Mouse (Mus musculus): ENCODE results near the gene Cd163. TPM values are rescaled to one million over a fixed set of nuclear protein-coding genes. Genes with fewer than 3 reads are reported as not detected.

The Cd163 gene
- polyA plus RNA-seq, 1 experiment from 2014 or later, result 0.05 TPM

DNA sequence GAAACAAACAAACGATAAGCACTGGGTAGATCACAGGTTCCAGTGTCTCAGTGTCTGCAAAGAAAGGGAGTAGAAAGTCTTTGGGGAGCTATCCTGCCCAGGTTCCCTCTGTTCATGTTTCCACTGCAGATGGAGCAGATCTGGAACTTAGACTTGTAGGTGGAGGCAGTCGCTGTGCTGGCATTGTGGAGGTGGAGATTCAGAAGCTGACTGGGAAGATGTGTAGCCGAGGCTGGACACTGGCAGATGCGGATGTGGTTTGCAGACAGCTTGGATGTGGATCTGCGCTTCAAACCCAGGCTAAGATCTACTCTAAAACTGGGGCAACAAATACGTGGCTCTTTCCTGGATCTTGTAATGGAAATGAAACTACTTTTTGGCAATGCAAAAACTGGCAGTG lies 7.8 kb downstream of the Cd163 start:
- Histone ChIP-seq H3K9ac (no peak overlapping the region), H3K27ac (no peak overlapping the region), H3K9me3 (replicated peaks) (no peaks in the 10 kb centered on the region), H3K4me3 (replicated peaks) (no peak overlapping the region), H3K4me1 (replicated peaks) (no peaks in the 10 kb centered on the region), H3K4me2 (no peak overlapping the region), H3K27me3 (no peaks in the 10 kb centered on the region), H3K36me3 (no peaks in the 10 kb centered on the region)
- no peak for DNase-seq
- ATAC-seq (ENCODE audit: low read depth), result no peak
- WGBS (ENCODE audit: insufficient replicate concordance), result 65% methylated on average over 6 of the region's 6 CpGs

DNA sequence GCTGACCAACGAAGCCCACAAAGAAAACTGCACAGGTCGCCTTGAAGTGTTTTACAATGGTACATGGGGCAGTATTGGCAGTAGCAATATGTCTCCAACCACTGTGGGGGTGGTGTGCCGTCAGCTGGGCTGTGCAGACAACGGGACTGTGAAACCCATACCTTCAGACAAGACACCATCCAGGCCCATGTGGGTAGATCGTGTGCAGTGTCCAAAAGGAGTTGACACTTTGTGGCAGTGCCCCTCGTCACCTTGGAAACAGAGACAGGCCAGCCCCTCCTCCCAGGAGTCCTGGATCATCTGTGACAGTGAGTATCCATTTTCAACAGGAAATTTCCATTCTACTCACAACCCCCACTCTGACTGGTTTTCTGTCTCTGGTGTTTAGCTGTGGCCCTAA lies 15.9 kb downstream of the Cd163 start:
- H3K9me3 ChIP-seq (replicated peaks), result no peaks in the 10 kb centered on the region
- H3K27me3 ChIP-seq, result no peaks in the 10 kb centered on the region
- no peak overlapping the region for H3K9ac ChIP-seq
- no peaks in the 10 kb centered on the region for H3K36me3 ChIP-seq
- H3K4me1 ChIP-seq (replicated peaks), result no peaks in the 10 kb centered on the region
- H3K4me2 ChIP-seq, result no peak overlapping the region
- no peak overlapping the region for H3K27ac ChIP-seq
- DNase-seq, result no peak
- no peak overlapping the region for H3K4me3 ChIP-seq (replicated peaks)
- WGBS (ENCODE audit: insufficient replicate concordance), result 50% methylated on average over 6 of the region's 6 CpGs
- ATAC-seq (ENCODE audit: low read depth), result no peak

DNA sequence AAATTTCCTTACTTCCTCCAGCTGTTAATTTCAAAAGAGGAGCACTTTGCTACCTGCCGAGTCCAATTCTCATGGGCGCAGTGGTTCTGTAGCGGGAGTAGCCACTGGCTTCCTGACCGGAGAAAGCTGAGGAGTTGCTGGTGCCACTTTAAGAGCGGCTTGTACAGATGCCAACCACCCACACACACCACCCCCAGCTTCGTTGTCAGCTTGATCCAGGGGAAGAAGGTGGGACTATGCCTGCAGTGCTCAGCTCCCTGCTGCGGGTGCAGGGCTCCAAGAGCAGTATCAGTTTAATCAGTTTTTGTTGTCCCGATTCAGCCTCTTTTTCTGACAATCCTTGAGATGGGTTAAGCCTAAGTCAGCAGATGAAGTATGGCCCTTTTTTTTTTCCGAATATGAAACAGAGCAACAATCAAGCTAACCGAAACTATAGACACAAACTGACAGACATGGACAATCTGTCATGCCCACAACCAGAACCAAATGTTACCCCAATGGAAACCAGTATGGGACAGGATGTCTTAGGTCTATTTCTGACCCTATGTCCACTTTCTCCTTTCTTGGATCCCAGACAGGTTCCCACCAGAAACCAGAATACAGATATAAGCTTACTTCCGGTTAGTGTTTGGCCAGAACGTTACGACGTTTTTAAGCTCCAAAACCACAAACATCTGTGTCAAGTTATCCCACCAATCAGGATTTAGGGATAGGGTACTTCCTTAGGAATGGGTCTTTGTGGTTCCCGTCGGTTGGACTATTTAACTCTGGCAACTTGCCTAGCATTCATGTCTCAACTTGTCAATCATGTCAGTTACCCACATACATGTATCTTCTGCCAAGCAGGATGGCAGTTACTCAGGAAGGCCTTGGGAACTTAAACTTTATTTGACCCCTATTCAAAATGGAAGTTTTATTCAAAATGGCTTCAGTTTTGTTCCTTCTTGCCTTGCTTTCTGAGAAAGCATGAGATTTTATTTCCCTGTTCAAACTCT lies 17.3 kb downstream of the Cd163 start:
- Histone ChIP-seq H3K4me3 (replicated peaks) (no peak overlapping the region), H3K27ac (no peak overlapping the region), H3K9ac (no peak overlapping the region), H3K27me3 (no peaks in the 10 kb centered on the region), H3K4me2 (no peak overlapping the region), H3K9me3 (replicated peaks) (no peaks in the 10 kb centered on the region), H3K4me1 (replicated peaks) (no peaks in the 10 kb centered on the region), H3K36me3 (no peaks in the 10 kb centered on the region)
- no peak for ATAC-seq (ENCODE audit: low read depth)
- WGBS (ENCODE audit: insufficient replicate concordance), result 59% methylated on average over 16 of the region's 16 CpGs
- no peak for DNase-seq

DNA sequence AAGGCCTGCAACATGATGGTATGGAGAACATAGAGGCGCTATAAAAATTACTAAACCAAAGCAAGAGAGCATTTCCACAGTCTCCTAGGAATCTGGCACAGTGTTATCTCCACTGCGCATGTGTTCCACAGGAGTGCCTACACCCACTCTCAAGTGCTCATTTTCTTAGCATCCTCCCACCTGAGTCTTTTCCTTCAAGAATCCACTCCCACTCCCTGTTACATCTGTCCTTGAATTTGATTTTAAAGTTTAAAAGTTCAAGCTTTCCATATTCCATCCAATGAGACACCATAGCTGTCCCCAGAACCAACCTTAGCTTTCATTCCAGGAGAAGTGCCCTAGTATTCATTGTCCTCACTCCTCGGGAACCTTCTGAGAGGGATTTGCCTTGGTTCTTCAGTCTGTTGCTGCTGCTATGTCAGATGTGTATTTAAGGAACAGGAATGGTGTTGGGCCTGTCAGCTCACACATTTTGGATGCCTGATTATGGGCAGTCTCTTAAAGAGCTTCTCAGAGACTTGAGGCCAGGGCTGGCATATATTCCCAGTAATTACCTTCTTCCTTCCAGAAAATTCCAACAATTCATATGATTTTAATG lies 24.0 kb downstream of the Cd163 start:
- ATAC-seq (ENCODE audit: low read depth) (no peak), DNase-seq (no peak)
- Histone ChIP-seq H3K4me2 (no peak overlapping the region), H3K9ac (no peak overlapping the region), H3K27me3 (no peaks in the 10 kb centered on the region), H3K4me1 (replicated peaks) (no peaks in the 10 kb centered on the region), H3K27ac (no peak overlapping the region), H3K9me3 (replicated peaks) (no peaks in the 10 kb centered on the region), H3K36me3 (no peaks in the 10 kb centered on the region), H3K4me3 (replicated peaks) (no peak overlapping the region)
- WGBS (ENCODE audit: insufficient replicate concordance), result 67% methylated on average over 3 of the region's 3 CpGs

DNA sequence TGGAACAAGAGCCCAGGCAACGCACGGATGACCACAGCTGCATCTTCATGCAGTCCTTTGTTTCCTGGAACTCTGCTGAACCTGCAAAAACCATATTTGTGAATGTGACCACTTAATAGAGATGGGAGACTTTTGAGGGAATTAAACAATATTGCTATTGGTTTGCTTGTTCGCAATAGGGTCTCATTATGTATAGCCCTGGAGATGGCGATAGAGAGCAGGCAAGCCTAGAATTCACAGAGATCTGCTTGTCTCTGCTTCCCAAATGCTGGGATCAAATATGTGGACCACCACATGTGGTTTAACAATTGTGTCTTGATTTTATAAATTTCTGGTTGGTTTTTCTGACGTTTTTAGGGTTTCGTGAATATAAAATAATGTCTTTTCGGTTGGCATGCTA lies 25.2 kb downstream of the Cd163 start:
- Histone ChIP-seq H3K9me3 (replicated peaks) (no peaks in the 10 kb centered on the region), H3K4me2 (no peak overlapping the region), H3K4me3 (replicated peaks) (no peak overlapping the region), H3K9ac (no peak overlapping the region), H3K36me3 (no peaks in the 10 kb centered on the region), H3K4me1 (replicated peaks) (no peaks in the 10 kb centered on the region), H3K27me3 (no peaks in the 10 kb centered on the region), H3K27ac (no peak overlapping the region)
- DNase-seq (no peak), ATAC-seq (ENCODE audit: low read depth) (no peak)
- WGBS (ENCODE audit: insufficient replicate concordance), result 79% methylated on average over 7 of the region's 7 CpGs

DNA sequence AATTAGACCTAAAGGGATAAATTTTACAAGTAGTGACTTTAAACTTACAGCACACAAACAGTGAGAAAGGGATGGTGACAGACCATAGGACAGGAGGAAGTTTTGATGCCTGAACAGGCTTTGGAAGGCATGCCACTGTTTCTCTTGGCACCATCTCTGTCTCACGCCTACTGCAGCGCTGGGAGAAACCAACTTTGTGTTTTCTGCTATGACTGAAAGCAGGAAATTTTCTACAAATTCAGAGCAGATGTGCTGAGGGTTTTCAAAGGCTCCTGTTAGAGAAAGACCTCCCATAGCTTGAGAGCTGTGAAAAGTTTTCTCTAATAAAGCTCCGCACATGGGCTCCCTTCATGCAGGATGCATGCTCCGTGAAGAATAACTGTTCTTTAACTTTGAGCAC lies 40.6 kb downstream of the Cd163 start:
- H3K9me3 ChIP-seq (replicated peaks), result no peaks in the 10 kb centered on the region
- no peak overlapping the region for H3K27ac ChIP-seq
- H3K27me3 ChIP-seq, result no peaks in the 10 kb centered on the region
- H3K4me2 ChIP-seq, result no peak overlapping the region
- 58% methylated on average over 4 of the region's 4 CpGs for WGBS (ENCODE audit: insufficient replicate concordance)
- ATAC-seq (ENCODE audit: low read depth) (no peak), DNase-seq (no peak)
- H3K4me3 ChIP-seq (replicated peaks), result no peak overlapping the region
- no peaks in the 10 kb centered on the region for H3K4me1 ChIP-seq (replicated peaks)
- no peaks in the 10 kb centered on the region for H3K36me3 ChIP-seq
- no peak overlapping the region for H3K9ac ChIP-seq

DNA sequence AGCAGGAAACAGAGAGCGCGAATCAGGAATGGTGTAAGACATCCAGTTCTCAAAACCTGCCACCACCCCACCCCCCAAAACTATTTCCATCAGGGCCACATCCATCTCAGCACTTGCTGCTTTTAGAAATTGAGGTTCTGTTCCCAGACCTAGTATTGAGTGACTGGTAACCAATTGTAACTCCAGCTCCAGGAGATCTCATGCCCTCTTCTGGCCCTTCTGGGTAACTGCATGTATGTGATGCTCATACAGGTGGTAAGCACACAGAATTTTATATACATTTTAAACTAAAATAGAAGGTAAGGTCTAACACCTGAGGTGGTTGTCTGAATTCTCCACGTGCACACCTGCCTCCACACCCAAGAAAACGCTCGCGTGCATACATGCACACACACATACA lies 42.2 kb downstream of the Cd163 start:
- Histone ChIP-seq H3K4me1 (replicated peaks) (no peaks in the 10 kb centered on the region), H3K4me3 (replicated peaks) (no peak overlapping the region), H3K27ac (no peak overlapping the region), H3K9me3 (replicated peaks) (no peaks in the 10 kb centered on the region), H3K9ac (no peak overlapping the region), H3K36me3 (no peaks in the 10 kb centered on the region), H3K4me2 (no peak overlapping the region), H3K27me3 (no peaks in the 10 kb centered on the region)
- DNase-seq, result no peak
- ATAC-seq (ENCODE audit: low read depth), result no peak
- WGBS (ENCODE audit: insufficient replicate concordance), result 66% methylated on average over 6 of the region's 6 CpGs

DNA sequence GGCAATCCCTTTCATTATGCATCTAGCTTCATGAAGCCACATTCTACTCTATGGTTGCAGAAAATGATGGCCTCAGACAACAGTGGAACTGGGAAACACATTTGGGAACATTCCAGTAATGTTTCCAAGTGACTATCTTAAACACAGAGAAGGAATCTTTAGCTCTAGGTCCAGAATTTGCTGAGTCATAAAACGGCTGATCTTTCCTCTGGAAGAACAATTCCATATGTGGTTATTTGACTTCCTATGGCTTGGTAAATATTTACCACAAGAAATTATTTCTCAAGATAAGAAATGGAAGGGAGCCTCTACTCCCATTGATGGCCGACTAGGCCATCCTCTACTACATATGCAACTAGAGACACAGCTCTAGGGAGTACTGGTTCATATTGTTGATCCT lies 48.8 kb downstream of the Cd163 start:
- DNase-seq (no peak), ATAC-seq (ENCODE audit: low read depth) (no peak)
- Histone ChIP-seq H3K27me3 (no peaks in the 10 kb centered on the region), H3K4me3 (replicated peaks) (no peak overlapping the region), H3K4me1 (replicated peaks) (no peaks in the 10 kb centered on the region), H3K36me3 (no peaks in the 10 kb centered on the region), H3K4me2 (no peak overlapping the region), H3K9me3 (replicated peaks) (no peaks in the 10 kb centered on the region), H3K27ac (no peak overlapping the region), H3K9ac (no peak overlapping the region)
- 29% methylated on average over 2 of the region's 2 CpGs for WGBS (ENCODE audit: insufficient replicate concordance)

DNA sequence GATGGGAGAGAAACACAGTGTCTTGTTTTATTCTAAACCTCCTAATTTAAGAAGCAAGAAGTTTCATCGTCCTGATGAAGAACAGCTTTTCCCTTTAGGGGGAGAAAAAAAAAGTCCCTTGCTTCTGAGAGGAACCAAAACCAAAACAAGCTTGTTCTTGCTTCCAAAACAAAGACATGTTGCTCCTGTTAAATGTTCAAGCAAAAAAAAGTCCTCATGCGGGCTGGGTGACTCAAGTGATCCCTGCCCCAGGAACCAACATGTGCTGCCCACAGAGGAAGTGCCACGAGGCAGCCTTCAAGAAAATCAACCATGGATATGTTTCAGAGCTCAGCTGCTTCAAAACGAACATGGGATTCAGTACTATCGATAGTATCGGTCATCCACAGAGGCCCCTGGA lies 54.5 kb downstream of the Cd163 start:
- DNase-seq (no peak), ATAC-seq (ENCODE audit: low read depth) (no peak)
- H3K27me3 ChIP-seq, result no peaks in the 10 kb centered on the region
- WGBS (ENCODE audit: insufficient replicate concordance), result 57% methylated on average over 6 of the region's 6 CpGs
- no peaks in the 10 kb centered on the region for H3K9me3 ChIP-seq (replicated peaks)
- no peak overlapping the region for H3K4me3 ChIP-seq (replicated peaks)
- no peak overlapping the region for H3K9ac ChIP-seq
- H3K4me1 ChIP-seq (replicated peaks), result no peaks in the 10 kb centered on the region
- no peak overlapping the region for H3K27ac ChIP-seq
- no peaks in the 10 kb centered on the region for H3K36me3 ChIP-seq
- no peak overlapping the region for H3K4me2 ChIP-seq

DNA sequence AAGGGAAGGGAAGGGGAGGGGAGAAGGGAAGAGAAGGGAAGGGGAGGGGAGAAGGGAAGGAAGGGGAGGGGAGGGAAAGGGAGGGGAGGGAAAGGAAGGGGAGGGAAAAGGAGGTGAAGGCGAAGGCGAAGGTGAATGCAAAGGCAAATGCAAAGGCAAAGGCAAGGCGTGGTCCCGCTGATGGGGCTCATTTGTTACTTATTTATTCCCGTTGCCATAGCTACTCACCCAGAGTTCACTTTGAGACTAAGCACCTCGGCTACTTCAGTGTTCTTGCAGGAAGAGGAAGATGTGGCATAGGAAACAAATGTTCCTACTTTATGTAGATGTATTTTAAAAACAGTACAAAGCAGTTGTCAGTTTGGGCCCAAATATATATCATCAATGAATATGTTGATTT lies 56.1 kb downstream of the Cd163 start:
- no peaks in the 10 kb centered on the region for H3K4me1 ChIP-seq (replicated peaks)
- H3K9me3 ChIP-seq (replicated peaks), result no peaks in the 10 kb centered on the region
- 47% methylated on average over 6 of the region's 6 CpGs for WGBS (ENCODE audit: insufficient replicate concordance)
- no peak for ATAC-seq (ENCODE audit: low read depth)
- no peaks in the 10 kb centered on the region for H3K27me3 ChIP-seq
- H3K9ac ChIP-seq, result no peak overlapping the region
- no peak overlapping the region for H3K4me2 ChIP-seq
- no peak overlapping the region for H3K27ac ChIP-seq
- H3K36me3 ChIP-seq, result no peaks in the 10 kb centered on the region
- no peak for DNase-seq
- no peak overlapping the region for H3K4me3 ChIP-seq (replicated peaks)

DNA sequence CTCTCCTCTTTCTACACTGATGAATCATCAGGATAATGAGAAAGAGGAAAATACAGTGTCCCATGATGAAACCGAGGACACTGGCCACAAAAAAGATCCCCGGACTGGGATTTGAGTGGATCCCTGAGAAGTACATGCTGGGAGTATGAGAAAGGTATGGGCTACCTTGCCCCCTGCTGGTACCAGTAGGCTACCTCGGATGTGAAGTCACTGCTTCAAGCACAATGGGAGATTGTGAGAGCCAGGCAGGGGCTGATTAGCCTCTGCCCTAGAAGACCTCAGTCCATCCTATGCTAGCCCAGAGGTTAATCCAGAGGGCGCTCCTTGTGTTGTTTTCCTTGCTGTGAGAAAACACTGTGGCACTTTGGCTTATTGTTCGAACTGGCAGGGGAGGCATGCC lies 59.9 kb downstream of the Cd163 start:
- no peaks in the 10 kb centered on the region for H3K4me1 ChIP-seq (replicated peaks)
- ATAC-seq (ENCODE audit: low read depth) (no peak), DNase-seq (no peak)
- no peaks in the 10 kb centered on the region for H3K36me3 ChIP-seq
- no peak overlapping the region for H3K27ac ChIP-seq
- 48% methylated on average over 5 of the region's 5 CpGs for WGBS (ENCODE audit: insufficient replicate concordance)
- no peak overlapping the region for H3K9ac ChIP-seq
- no peak overlapping the region for H3K4me2 ChIP-seq
- no peaks in the 10 kb centered on the region for H3K27me3 ChIP-seq
- H3K9me3 ChIP-seq (replicated peaks), result no peaks in the 10 kb centered on the region
- no peak overlapping the region for H3K4me3 ChIP-seq (replicated peaks)
